Mouse (Mus musculus): Measurements from ENCODE around the gene 1700013G24Rik.

- no peak for TF ChIP-seq CTCF (IDR thresholded peaks at IDR 0.05; ENCODE audit: control insufficient read depth, insufficient read depth, insufficient replicate concordance, low read depth, low read length)
- no peak for TF ChIP-seq POLR2A (IDR thresholded peaks at IDR 0.05; ENCODE audit: control insufficient read depth, low read depth, low read length)
Observed at GRCm38 (mm10) chr4:137452190-137452589, 894 bp upstream of the 1700013G24Rik start.
